Mouse (Mus musculus) ES-E14 (cell line): ENCODE measurements around the gene Hcn1.

ENCODE experiments used
- HCFC1 ChIP-seq: IDR thresholded peaks from 2 replicates; pipeline ENCODE4 v1.6.1; 2012; ENCODE audit warnings: low read length, inconsistent platforms, borderline replicate concordance; ENCODE audit not compliant: insufficient read depth
- ZC3H11A ChIP-seq: IDR thresholded peaks from 2 replicates; pipeline ENCODE4 v1.6.1; 2012; ENCODE audit warnings: low read depth, mild to moderate bottlenecking, inconsistent platforms, low read length, borderline replicate concordance

DNA sequence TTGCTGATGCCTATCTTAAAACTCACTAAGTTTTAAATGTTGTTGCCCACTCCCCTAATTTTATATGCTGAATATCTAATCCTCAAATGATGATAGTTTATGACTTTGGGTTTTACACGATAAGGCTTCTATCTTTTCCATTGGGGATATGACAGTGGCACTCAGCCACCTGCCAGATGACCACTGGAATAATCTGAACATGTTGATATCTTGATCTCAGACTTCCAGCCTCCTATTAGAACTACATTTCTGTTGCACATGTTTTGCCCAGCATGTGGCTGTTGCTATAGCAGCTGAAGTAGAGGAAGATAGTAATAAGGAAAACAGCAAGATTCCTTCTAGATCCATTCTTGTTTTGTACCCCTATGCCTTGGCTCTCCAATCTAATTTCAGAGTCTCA is 336.6 kb downstream of the Hcn1 start:
- no peak for TF ChIP-seq HCFC1
- TF ChIP-seq ZC3H11A, result no peak
